Mouse (Mus musculus) limb, embryonic 13.5 days (tissue): Measurements from ENCODE around the gene Spz1. TPM values are rescaled to one million over a fixed set of nuclear protein-coding genes. Genes with fewer than 3 reads are reported as not detected.

Experiments
- ATAC-seq: fragments of 200-750 bp; cut with Nextera tagmentation; 2 replicates; pipeline ENCODE4 v1.8.0; 2017; ENCODE audit warnings: low read depth, moderate number of reproducible peaks, moderate TSS enrichment; ENCODE audit not compliant: low FRiP score
- H3K27ac ChIP-seq: fragments of 300-500 bp; sonication (generic); 2 replicates; pipeline ENCODE4 v1.5.1; 2015; ENCODE audit warnings: inconsistent platforms, mild to moderate bottlenecking, moderate library complexity
- H3K27me3 ChIP-seq: fragments of 300-500 bp; sonication (generic); 2 replicates; pipeline ENCODE4 v1.6.1; 2015; ENCODE audit warnings: mild to moderate bottlenecking, inconsistent platforms
- H3K36me3 ChIP-seq: fragments of 300-500 bp; sonication (generic); 2 replicates; pipeline ENCODE4 v1.6.1; 2015; ENCODE audit warnings: inconsistent platforms, mild to moderate bottlenecking, moderate library complexity
- H3K4me1 ChIP-seq: fragments of 300-500 bp; sonication (generic); 2 replicates; pipeline ENCODE4 v1.6.1; 2015; ENCODE audit warnings: inconsistent platforms
- H3K4me2 ChIP-seq: fragments of 300-500 bp; sonication (generic); replicated peaks from 2 replicates; pipeline ENCODE4 v1.6.1; 2015; ENCODE audit warnings: inconsistent platforms, mild to moderate bottlenecking, moderate library complexity
- H3K4me3 ChIP-seq: fragments of 300-500 bp; sonication (generic); 2 replicates; pipeline ENCODE4 v1.5.1; 2015; ENCODE audit warnings: moderate library complexity, mild to moderate bottlenecking, inconsistent platforms
- H3K9ac ChIP-seq: fragments of 300-500 bp; sonication (generic); 2 replicates; pipeline ENCODE4 v1.6.1; 2015; ENCODE audit warnings: mild to moderate bottlenecking, inconsistent platforms
- H3K9me3 ChIP-seq: fragments of 300-500 bp; sonication (generic); 2 replicates; pipeline ENCODE4 v1.6.1; 2016; ENCODE audit warnings: inconsistent platforms
- WGBS: fragments of 180-500 bp; shearing (Covaris S2); methylation state at CpG from one replicate; pipeline ENCODE4 v1.1.7; 2015; 5-methylcytosine and 5-hydroxymethylcytosine counted together
- polyA plus RNA-seq: library from polyadenylated mRNA; unstranded; fragments of >200 nt; fragmentation: Nextera tagmentation; extraction: Ambion mirVana; gene quantifications from 2 replicates; pipeline ENCODE4 v1.2.1, GENCODE M21; 2015

Gene Spz1
- polyA plus RNA-seq, 1 experiment from 2014 or later = not detected

- Histone ChIP-seq H3K9ac (no peak overlapping the region), H3K4me3 (no peak overlapping the region), H3K27ac (no peak overlapping the region), H3K27me3 (no peaks in the 10 kb centered on the region), H3K4me1 (peaks cover 14% of the 10 kb centered on the region), H3K9me3 (no peaks in the 10 kb centered on the region), H3K36me3 (no peaks in the 10 kb centered on the region), H3K4me2 (no peak overlapping the region)
- ATAC-seq = no peak
- 19% methylated on average over 6 of the region's 6 CpGs for WGBS
These were observed 18.5 kb upstream of the Spz1 start for GRCm38 (mm10) chr13:92594481-92594880.

GRCm38 (mm10) chr13:92593731-92594396 lies 17.9 kb upstream of the Spz1 start:
- no peak overlapping the region for H3K27ac ChIP-seq
- ATAC-seq = no peak
- 25% methylated on average over 3 of the region's 3 CpGs for WGBS
- no peaks in the 10 kb centered on the region for H3K27me3 ChIP-seq
- no peak overlapping the region for H3K4me3 ChIP-seq
- no peak overlapping the region for H3K4me2 ChIP-seq
- H3K36me3 ChIP-seq = no peaks in the 10 kb centered on the region
- peaks cover 14% of the 10 kb centered on the region for H3K4me1 ChIP-seq
- H3K9ac ChIP-seq = no peak overlapping the region
- no peaks in the 10 kb centered on the region for H3K9me3 ChIP-seq

GRCm38 (mm10) chr13:92592786-92593635 lies 17.0 kb upstream of the Spz1 start:
- 30% methylated on average over 12 of the region's 12 CpGs for WGBS
- no peaks in the 10 kb centered on the region for H3K27me3 ChIP-seq
- no peak for ATAC-seq
- H3K27ac ChIP-seq = no peak overlapping the region
- no peaks in the 10 kb centered on the region for H3K36me3 ChIP-seq
- no peak overlapping the region for H3K4me2 ChIP-seq
- H3K9me3 ChIP-seq = no peaks in the 10 kb centered on the region
- H3K4me1 ChIP-seq = peaks cover 14% of the 10 kb centered on the region
- no peak overlapping the region for H3K9ac ChIP-seq
- H3K4me3 ChIP-seq = no peak overlapping the region

- Histone ChIP-seq H3K27ac (no peak overlapping the region), H3K9ac (no peak overlapping the region), H3K4me1 (peaks cover 14% of the 10 kb centered on the region), H3K27me3 (0 out of 2 replicates have a peak, but pooled peaks cover 3% of the 10 kb centered on the region), H3K4me3 (no peak overlapping the region), H3K4me2 (no peak overlapping the region), H3K36me3 (no peaks in the 10 kb centered on the region), H3K9me3 (no peaks in the 10 kb centered on the region)
- 65% methylated on average over 5 of the region's 5 CpGs for WGBS
- no peak for ATAC-seq
These were observed 16.4 kb upstream of the Spz1 start for GRCm38 (mm10) chr13:92592268-92592785.

GRCm38 (mm10) chr13:92591225-92591624 lies 15.3 kb upstream of the Spz1 start:
- no peak overlapping the region for H3K27ac ChIP-seq
- no peak overlapping the region for H3K4me3 ChIP-seq
- H3K36me3 ChIP-seq = no peaks in the 10 kb centered on the region
- H3K4me1 ChIP-seq = peaks cover 14% of the 10 kb centered on the region
- ATAC-seq = no peak
- 0 out of 2 replicates have a peak, but pooled peaks cover 5% of the 10 kb centered on the region for H3K27me3 ChIP-seq
- no peak overlapping the region for H3K4me2 ChIP-seq
- WGBS = 66% methylated on average over 3 of the region's 3 CpGs
- H3K9me3 ChIP-seq = no peaks in the 10 kb centered on the region
- H3K9ac ChIP-seq = no peak overlapping the region

GRCm38 (mm10) chr13:92589255-92589654 lies 13.3 kb upstream of the Spz1 start:
- peaks cover 10% of the 10 kb centered on the region for H3K4me1 ChIP-seq
- H3K36me3 ChIP-seq = no peaks in the 10 kb centered on the region
- H3K4me2 ChIP-seq = no peak overlapping the region
- no peaks in the 10 kb centered on the region for H3K9me3 ChIP-seq
- no peak overlapping the region for H3K9ac ChIP-seq
- ATAC-seq = no peak
- H3K27me3 ChIP-seq = 0 out of 2 replicates have a peak, but pooled peaks cover 5% of the 10 kb centered on the region
- no peak overlapping the region for H3K27ac ChIP-seq
- no peak overlapping the region for H3K4me3 ChIP-seq

GRCm38 (mm10) chr13:92588704-92589103 lies 12.7 kb upstream of the Spz1 start:
- Histone ChIP-seq H3K36me3 (no peaks in the 10 kb centered on the region), H3K9ac (no peak overlapping the region), H3K4me2 (no peak overlapping the region), H3K9me3 (no peaks in the 10 kb centered on the region), H3K27me3 (0 out of 2 replicates have a peak, but pooled peaks cover 5% of the 10 kb centered on the region), H3K27ac (no peak overlapping the region), H3K4me1 (peaks cover 5% of the 10 kb centered on the region; the same call in 1 of the 2 replicates), H3K4me3 (no peak overlapping the region)
- no peak; the same call in 1 of the 2 replicates for ATAC-seq
- WGBS = 56% methylated on average over 3 of the region's 3 CpGs

GRCm38 (mm10) chr13:92584094-92584717 lies 8.2 kb upstream of the Spz1 start:
- no peaks in the 10 kb centered on the region for H3K36me3 ChIP-seq
- no peaks in the 10 kb centered on the region for H3K4me1 ChIP-seq
- no peak overlapping the region for H3K9ac ChIP-seq
- 0 out of 2 replicates have a peak, but pooled peaks cover 5% of the 10 kb centered on the region for H3K27me3 ChIP-seq
- H3K4me2 ChIP-seq = no peak overlapping the region
- no peak for ATAC-seq
- WGBS = 75% methylated on average over 8 of the region's 8 CpGs
- no peak overlapping the region for H3K4me3 ChIP-seq
- H3K9me3 ChIP-seq = no peaks in the 10 kb centered on the region
- H3K27ac ChIP-seq = no peak overlapping the region

- Histone ChIP-seq H3K27me3 (no peaks in the 10 kb centered on the region), H3K4me1 (no peaks in the 10 kb centered on the region), H3K27ac (no peak overlapping the region), H3K4me3 (no peak overlapping the region), H3K9ac (no peak overlapping the region), H3K4me2 (no peak overlapping the region), H3K9me3 (no peaks in the 10 kb centered on the region), H3K36me3 (no peaks in the 10 kb centered on the region)
- 38% methylated on average over 10 of the region's 10 CpGs for WGBS
- ATAC-seq = peak; percentile 57; the same call in 1 of the 2 replicates
These were observed 4.5 kb upstream of the Spz1 start for GRCm38 (mm10) chr13:92580220-92581043.

GRCm38 (mm10) chr13:92578210-92578609 lies 2.2 kb upstream of the Spz1 start:
- Histone ChIP-seq H3K9ac (no peak overlapping the region), H3K36me3 (no peaks in the 10 kb centered on the region), H3K9me3 (no peaks in the 10 kb centered on the region), H3K27me3 (peaks cover 3% of the 10 kb centered on the region; the same call in 1 of the 2 replicates), H3K4me2 (no peak overlapping the region), H3K4me1 (no peaks in the 10 kb centered on the region), H3K4me3 (no peak overlapping the region), H3K27ac (no peak overlapping the region)
- WGBS = 80% methylated on average over 4 of the region's 4 CpGs
- no peak for ATAC-seq

- no peak overlapping the region for H3K4me2 ChIP-seq
- no peak for ATAC-seq
- WGBS = 79% methylated on average over 6 of the region's 6 CpGs
- no peak overlapping the region for H3K27ac ChIP-seq
- no peaks in the 10 kb centered on the region for H3K4me1 ChIP-seq
- H3K9ac ChIP-seq = no peak overlapping the region
- H3K36me3 ChIP-seq = no peaks in the 10 kb centered on the region
- no peak overlapping the region for H3K4me3 ChIP-seq
- no peaks in the 10 kb centered on the region for H3K9me3 ChIP-seq
- H3K27me3 ChIP-seq = peaks cover 3% of the 10 kb centered on the region; the same call in 1 of the 2 replicates
These were observed 716 bp upstream of the Spz1 start for GRCm38 (mm10) chr13:92576688-92577087.
